Mouse (Mus musculus) effector memory CD4-positive, alpha-beta T cell, adult 5 months (primary cell): ENCODE results near the gene Pla2g2d. TPM values are rescaled to one million over a fixed set of nuclear protein-coding genes. Genes with fewer than 3 reads are reported as not detected.

Source experiments
- polyA plus RNA-seq: library from polyadenylated mRNA; unstranded; fragments of 100-300 nt; shearing (Covaris generic); gene quantifications from one replicate; pipeline ENCODE4 v1.2.1, GENCODE M21; 2017

Pla2g2d gene
- polyA plus RNA-seq: 0.22 TPM

GRCm38 (mm10) chr4:138775435-138775834, at the start of gene Pla2g2d:
Gene Pla2g2d, plus strand, starts transcription at chr4:138775735.

GRCm38 (mm10) chr4:138737031-138737430, 38.5 kb upstream of the Pla2g2d start, which contains the start of gene Ubxn10:
Gene Ubxn10, minus strand, starts transcription at chr4:138737167.

GRCm38 (mm10) chr4:138757416-138757815, 18.1 kb upstream of the Pla2g2d start, which contains the start of gene Pla2g2f:
Gene Pla2g2f, minus strand, starts transcription at chr4:138757626.

Other genes with a start within 250 kb of the Pla2g2d start
- gene Vwa5b1, start 139.9 kb upstream of the Pla2g2d start, polyA plus RNA-seq: not detected
- not detected for gene Pla2g2c, start 50.9 kb upstream of the Pla2g2d start, polyA plus RNA-seq
- not detected for gene Ubxn10, start 38.6 kb upstream of the Pla2g2d start, polyA plus RNA-seq
- not detected for gene Pla2g2f, start 18.1 kb upstream of the Pla2g2d start, polyA plus RNA-seq
- not detected for gene Pla2g5, start 87.7 kb downstream of the Pla2g2d start, polyA plus RNA-seq
- gene Gm13030, start 98.2 kb downstream of the Pla2g2d start, polyA plus RNA-seq: not detected
- not detected for gene Pla2g2e, start 102.2 kb downstream of the Pla2g2d start, polyA plus RNA-seq
- gene Otud3, start 138.2 kb downstream of the Pla2g2d start, polyA plus RNA-seq: 7.3 TPM
- gene Rnf186, start 191.4 kb downstream of the Pla2g2d start, polyA plus RNA-seq: not detected
- 31.1 TPM for gene Tmco4, start 197.2 kb downstream of the Pla2g2d start, polyA plus RNA-seq